Mouse (Mus musculus): Measurements from ENCODE around the gene Sdk2. TPM values are rescaled to one million over a fixed set of nuclear protein-coding genes. Genes with fewer than 3 reads are reported as not detected.

Sdk2 gene
- polyA plus RNA-seq, 1 experiment from 2014 or later = 7.1 TPM

GRCm38 (mm10) chr11:113726994-113727888 is 339.6 kb downstream of the Sdk2 start:
- no peak overlapping the region for H3K9ac ChIP-seq (replicated peaks)
- no peak overlapping the region for H3K4me2 ChIP-seq (replicated peaks)
- H3K9me3 ChIP-seq = no peaks in the 10 kb centered on the region
- peaks cover 45% of the 10 kb centered on the region for H3K36me3 ChIP-seq
- H3K4me1 ChIP-seq = peaks cover 24% of the 10 kb centered on the region
- no peak overlapping the region for H3K4me3 ChIP-seq
- WGBS = 89% methylated on average over 14 of the region's 14 CpGs
- no peak for ATAC-seq (ENCODE audit: low FRiP score, low read depth)
- H3K27ac ChIP-seq (replicated peaks) = no peak overlapping the region
- no peaks in the 10 kb centered on the region for H3K27me3 ChIP-seq

All from midbrain, embryonic 12.5 days (tissue).